Comparison of ENCODE assay signal across 21 mouse cellular contexts in the genomic region with DNA sequence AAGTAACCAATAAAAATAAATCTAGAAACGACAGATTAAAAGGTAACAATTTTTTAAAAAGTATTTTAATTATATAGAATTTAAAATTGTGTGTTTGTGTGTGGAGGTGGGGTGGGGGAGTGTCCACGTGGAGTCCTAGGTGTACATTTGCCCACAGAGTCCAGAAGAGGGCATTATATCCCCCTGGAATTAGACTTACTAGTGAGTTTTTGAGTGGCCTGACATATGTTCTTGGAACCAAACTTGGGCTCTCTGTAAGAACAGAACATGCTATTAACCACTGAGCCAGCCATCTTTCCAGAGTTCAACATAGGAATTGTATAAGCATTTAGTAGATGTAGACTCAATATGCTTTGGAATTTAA.
A peak's percentile ranks its signal among the peaks of the same experiment; 100 is the strongest.
DNase-seq lines count a peak whose midpoint lies in the region; ATAC-seq and TF ChIP-seq lines count a peak whose summit lies in the region.
"Had no signal": no experiment of that assay in that cellular context is flagged by ENCODE, and none has a peak within 500 bp of the region (broad histone marks: within the 10 kb centered on the region; RNA-seq: fewer than 3 reads in every experiment).

No protein-coding gene starts in this region.

- no peak overlapping the region for H3K9ac ChIP-seq in intestine, embryonic 15.5 days
- no peak overlapping the region for H3K9ac ChIP-seq in intestine, embryonic 16.5 days (ENCODE audit: low read depth, low read length)
- H3K9ac ChIP-seq in liver, postnatal 0 days (replicated peaks) = no peak overlapping the region
- H3K9ac ChIP-seq: forebrain, embryonic 15.5 days; hindbrain, embryonic 13.5 days; limb, embryonic 15.5 days; neural tube, embryonic 12.5 days had no signal

- H3K27ac ChIP-seq in intestine, embryonic 15.5 days = no peak overlapping the region
- H3K27ac ChIP-seq in intestine, embryonic 16.5 days (ENCODE audit: low read length) = no peak overlapping the region
- H3K27ac ChIP-seq in liver, postnatal 0 days (ENCODE audit: low read depth) = no peak overlapping the region
- no peak overlapping the region for H3K27ac ChIP-seq in limb, embryonic 10.5 days
- H3K27ac ChIP-seq: forebrain, embryonic 15.5 days; heart, embryonic 10.5 days; hindbrain, embryonic 13.5 days; limb, embryonic 15.5 days; midbrain, embryonic 10.5 days; neural tube, embryonic 12.5 days had no signal

- H3K4me2 ChIP-seq in intestine, embryonic 15.5 days (replicated peaks) = no peak overlapping the region
- no peak overlapping the region for H3K4me2 ChIP-seq in intestine, embryonic 16.5 days (ENCODE audit: low read depth, low read length)
- no peak overlapping the region for H3K4me2 ChIP-seq in liver, postnatal 0 days (ENCODE audit: low read depth, low read length)
- H3K4me2 ChIP-seq: forebrain, embryonic 15.5 days; hindbrain, embryonic 13.5 days; limb, embryonic 15.5 days; neural tube, embryonic 12.5 days had no signal

- no peak overlapping the region for H3K4me3 ChIP-seq in intestine, embryonic 15.5 days (replicated peaks)
- no peak overlapping the region for H3K4me3 ChIP-seq in intestine, embryonic 16.5 days (ENCODE audit: low read length)
- H3K4me3 ChIP-seq in liver, postnatal 0 days (ENCODE audit: low read depth, low read length) = no peak overlapping the region
- no peak overlapping the region for H3K4me3 ChIP-seq in limb, embryonic 10.5 days
- H3K4me3 ChIP-seq: forebrain, embryonic 15.5 days; heart, embryonic 10.5 days; hindbrain, embryonic 13.5 days; limb, embryonic 15.5 days; midbrain, embryonic 10.5 days; neural tube, embryonic 12.5 days had no signal

- H3K27me3 ChIP-seq in intestine, embryonic 15.5 days (replicated peaks) = no peaks in the 10 kb centered on the region
- no peaks in the 10 kb centered on the region for H3K27me3 ChIP-seq in intestine, embryonic 16.5 days (replicated peaks; ENCODE audit: control insufficient read depth, insufficient read depth, low read length)
- no peaks in the 10 kb centered on the region for H3K27me3 ChIP-seq in liver, postnatal 0 days (ENCODE audit: insufficient read depth, low read length)
- no peaks in the 10 kb centered on the region for H3K27me3 ChIP-seq in limb, embryonic 10.5 days (ENCODE audit: low read depth, poor library complexity, severe bottlenecking)
- H3K27me3 ChIP-seq: forebrain, embryonic 15.5 days; hindbrain, embryonic 13.5 days; limb, embryonic 15.5 days; neural tube, embryonic 12.5 days had no signal

- no peak for DNase-seq in liver, postnatal 0 days
- DNase-seq in liver = no peak
- peak; percentile 30 for DNase-seq in ES-CJ7 (ENCODE audit: low read depth, low spot score)
- peak; percentile 23 to 26 for DNase-seq in kidney, postnatal 36 days
- DNase-seq in limb, embryonic 10.5 days (ENCODE audit: low spot score) = no peak
- no peak for DNase-seq in layer of hippocampus, postnatal 25 days (ENCODE audit: extremely low spot score in 1 of 2, low spot score in 1 of 2)
- DNase-seq: adrenal gland, postnatal 25 days; cerebellum, adult 11 months; cerebellum, postnatal 10 days; layer of hippocampus, adult 9-11 months; lung, postnatal 4 days; right cerebral cortex, adult 18-20 months; thymus, postnatal 4 days had no signal

- ATAC-seq in intestine, embryonic 15.5 days = 0 out of 2 replicates have a peak, but pooled peaks have one; percentile 61
- no peak for ATAC-seq in intestine, embryonic 16.5 days
- ATAC-seq in liver, postnatal 0 days = no peak
- ATAC-seq: forebrain, embryonic 15.5 days had no signal

- no peaks in the 10 kb centered on the region for H3K4me1 ChIP-seq in intestine, embryonic 15.5 days (replicated peaks)
- no peaks in the 10 kb centered on the region for H3K4me1 ChIP-seq in intestine, embryonic 16.5 days (ENCODE audit: control insufficient read depth, insufficient read depth, low read length)
- no peaks in the 10 kb centered on the region for H3K4me1 ChIP-seq in liver, postnatal 0 days (ENCODE audit: insufficient read depth)
- peaks cover 2% of the 10 kb centered on the region for H3K4me1 ChIP-seq in limb, embryonic 10.5 days
- H3K4me1 ChIP-seq: hindbrain, embryonic 13.5 days; limb, embryonic 15.5 days; neural tube, embryonic 12.5 days had no signal

- TF ChIP-seq EP300 in liver, postnatal 0 days (IDR thresholded peaks at IDR 0.05; ENCODE audit: low read depth) = no peak

- H3K9me3 ChIP-seq in intestine, embryonic 15.5 days = no peaks in the 10 kb centered on the region; the same call in 1 of the 2 replicates
- H3K9me3 ChIP-seq in intestine, embryonic 16.5 days (ENCODE audit: control insufficient read depth, low read length) = no peaks in the 10 kb centered on the region
- H3K9me3 ChIP-seq in liver, postnatal 0 days (ENCODE audit: low read length) = no peaks in the 10 kb centered on the region
- no peaks in the 10 kb centered on the region for H3K9me3 ChIP-seq in limb, embryonic 10.5 days (replicated peaks)
- H3K9me3 ChIP-seq: forebrain, embryonic 15.5 days; heart, embryonic 10.5 days; hindbrain, embryonic 13.5 days; limb, embryonic 15.5 days; midbrain, embryonic 10.5 days; neural tube, embryonic 12.5 days had no signal

- WGBS in intestine, embryonic 15.5 days = 46% methylated on average over 2 of the region's 2 CpGs
- WGBS in intestine, embryonic 16.5 days = 40% methylated on average over 2 of the region's 2 CpGs
- 37% methylated on average over 2 of the region's 2 CpGs for WGBS in liver, postnatal 0 days (ENCODE audit: insufficient replicate concordance)
- 59% methylated on average over 2 of the region's 2 CpGs for WGBS in limb, embryonic 10.5 days

- TF ChIP-seq CTCF in liver, postnatal 0 days (IDR thresholded peaks at IDR 0.05; ENCODE audit: low read depth) = 0 out of 2 replicates have a peak, but pooled peaks have one; percentile 19

- no peaks in the 10 kb centered on the region for H3K36me3 ChIP-seq in intestine, embryonic 15.5 days
- H3K36me3 ChIP-seq in intestine, embryonic 16.5 days (ENCODE audit: control insufficient read depth, insufficient read depth, low read length) = no peaks in the 10 kb centered on the region
- no peaks in the 10 kb centered on the region for H3K36me3 ChIP-seq in liver, postnatal 0 days (replicated peaks; ENCODE audit: insufficient read depth, low read length)
- no peaks in the 10 kb centered on the region for H3K36me3 ChIP-seq in limb, embryonic 10.5 days
- H3K36me3 ChIP-seq: forebrain, embryonic 15.5 days; heart, embryonic 10.5 days; hindbrain, embryonic 13.5 days; limb, embryonic 15.5 days; midbrain, embryonic 10.5 days; neural tube, embryonic 12.5 days had no signal

Comparison
In these comparisons a context has a peak if more than half of its experiments do, and no peak if none do; other contexts are left out.
1. DNase-seq: peak in ES-CJ7 (single experiment) and kidney, postnatal 36 days (2 of 2); none in liver, postnatal 0 days (single experiment), liver (single experiment), limb, embryonic 10.5 days (single experiment) and layer of hippocampus, postnatal 25 days (0 of 2).